Mouse (Mus musculus): ENCODE data around the gene Zmynd10.
A peak's percentile ranks its signal among the peaks of the same experiment; 100 is the strongest.

Zmynd10 gene

GRCm38 (mm10) chr9:107547026-107547425 is at the start of gene Zmynd10:
Gene Zmynd10 (plus strand): TSS chr9:107547298.
- peak; percentile 79 to 88 for DNase-seq (ENCODE audit: low spot score in 2 of 2)

GRCm38 (mm10) chr9:107500708-107501286 is 46.3 kb upstream of the Zmynd10 start:
- no peak for DNase-seq (ENCODE audit: low spot score in 2 of 2)

GRCm38 (mm10) chr9:107502131-107502846 is 44.8 kb upstream of the Zmynd10 start:
- DNase-seq (ENCODE audit: low spot score in 2 of 2): no peak

GRCm38 (mm10) chr9:107504662-107505537 is 42.2 kb upstream of the Zmynd10 start:
- no peak for DNase-seq (ENCODE audit: low spot score in 2 of 2)

DNA sequence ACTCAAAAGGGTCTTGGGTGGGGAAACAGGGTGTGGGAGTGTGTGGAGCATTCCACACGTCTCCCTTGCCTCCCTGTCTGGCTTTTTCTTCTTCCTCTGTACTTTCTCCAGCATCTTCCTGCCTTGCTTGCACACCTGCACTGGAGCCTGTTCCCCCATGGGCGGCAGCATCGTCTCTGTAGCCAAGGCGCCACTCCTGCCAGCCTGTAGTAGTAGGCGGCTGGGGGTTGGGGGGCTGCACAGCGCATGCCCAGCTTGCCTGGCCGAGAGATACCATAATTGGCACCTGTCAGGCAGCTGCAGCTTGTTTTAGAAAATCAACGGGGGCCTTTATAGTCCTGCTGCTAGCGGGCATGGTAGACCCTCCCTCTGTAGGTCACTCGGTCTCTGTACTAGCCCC is 38.8 kb upstream of the Zmynd10 start:
- DNase-seq (ENCODE audit: low spot score in 2 of 2): peak; percentile 66 to 67

- DNase-seq (ENCODE audit: low spot score in 2 of 2): no peak
These were observed 36.6 kb upstream of the Zmynd10 start for GRCm38 (mm10) chr9:107510384-107511100.

DNA sequence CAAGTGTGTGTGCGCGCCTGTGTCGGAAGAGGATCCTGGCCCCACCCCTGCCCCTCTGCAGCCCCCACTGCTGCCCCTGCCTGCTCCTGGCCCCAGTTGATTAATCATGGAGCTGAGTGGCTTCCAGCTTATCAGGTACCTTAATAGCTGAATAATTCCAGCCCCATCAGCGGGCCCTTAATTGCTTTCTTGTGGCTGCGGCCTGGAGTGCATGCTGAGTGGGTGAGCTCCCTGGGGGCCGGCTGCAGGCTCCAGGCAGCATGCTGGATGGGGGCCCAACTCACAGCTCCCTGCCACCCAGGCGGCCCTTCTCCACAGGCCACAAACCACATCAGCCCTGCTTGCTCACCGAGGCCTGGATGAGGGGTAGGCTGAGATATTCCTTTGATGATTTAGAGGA is 35.7 kb upstream of the Zmynd10 start:
- DNase-seq (ENCODE audit: low spot score in 2 of 2): no peak

GRCm38 (mm10) chr9:107512326-107512725 is 34.8 kb upstream of the Zmynd10 start:
- DNase-seq (ENCODE audit: low spot score in 2 of 2): no peak

GRCm38 (mm10) chr9:107514303-107514955 is 32.7 kb upstream of the Zmynd10 start:
- peak; percentile 64 to 85 for DNase-seq (ENCODE audit: low spot score in 2 of 2)

- no peak for DNase-seq (ENCODE audit: low spot score in 2 of 2)
These were observed 26.8 kb upstream of the Zmynd10 start for GRCm38 (mm10) chr9:107520331-107520730.

GRCm38 (mm10) chr9:107521190-107521589 is 25.9 kb upstream of the Zmynd10 start:
- no peak for DNase-seq (ENCODE audit: low spot score in 2 of 2)

GRCm38 (mm10) chr9:107521711-107522399 is 25.2 kb upstream of the Zmynd10 start:
- no peak for DNase-seq (ENCODE audit: low spot score in 2 of 2)

DNA sequence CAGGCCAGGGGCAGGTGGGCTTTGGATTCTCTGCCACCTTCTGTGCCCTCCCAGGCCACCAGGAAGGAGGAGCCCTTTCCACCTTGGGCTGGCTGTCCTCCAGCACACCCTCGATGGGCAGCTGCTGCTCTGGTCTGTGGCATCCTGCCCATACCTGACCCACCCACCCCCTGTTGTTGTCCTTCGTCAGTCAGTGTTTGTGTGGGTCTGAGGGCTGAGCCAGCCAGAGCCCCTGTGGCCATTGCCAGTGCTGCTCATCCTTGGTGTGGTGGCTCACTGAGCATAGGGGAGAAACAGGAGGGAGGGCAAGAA is 24.7 kb upstream of the Zmynd10 start:
- DNase-seq (ENCODE audit: low spot score in 2 of 2): no peak

- DNase-seq (ENCODE audit: low spot score in 2 of 2): peak; percentile 72 to 77
These were observed 20.7 kb upstream of the Zmynd10 start for GRCm38 (mm10) chr9:107526198-107527026.

- peak; percentile 91 to 94 for DNase-seq (ENCODE audit: low spot score in 2 of 2)
These were observed 13.2 kb upstream of the Zmynd10 start, which contains the start of gene Tmem115 for GRCm38 (mm10) chr9:107533791-107534407. Gene Tmem115 (plus strand): TSS chr9:107533945.

- DNase-seq (ENCODE audit: low spot score in 2 of 2): no peak
These were observed 12.5 kb upstream of the Zmynd10 start for GRCm38 (mm10) chr9:107534408-107535202.

DNA sequence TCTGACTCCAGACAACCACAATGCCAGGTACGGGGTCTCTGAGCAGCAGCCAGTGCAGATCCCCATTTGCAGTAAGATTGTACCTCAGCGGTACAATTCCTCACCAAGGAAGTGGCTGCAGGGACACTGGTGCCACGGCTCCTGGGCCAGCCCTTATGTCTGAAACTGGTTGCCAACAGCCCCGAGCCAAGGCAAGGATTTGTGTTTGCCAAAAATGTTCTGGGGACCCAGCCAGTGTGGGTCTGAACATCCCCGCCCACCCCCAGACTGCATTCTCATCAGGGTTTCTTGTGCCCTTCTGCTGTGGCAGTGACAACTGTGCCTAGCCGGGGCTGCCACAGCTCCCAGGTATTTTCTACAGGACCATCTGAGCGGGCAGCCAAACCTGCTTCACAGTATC is 8.9 kb upstream of the Zmynd10 start:
- DNase-seq (ENCODE audit: low spot score in 2 of 2): no peak

- no peak for DNase-seq (ENCODE audit: low spot score in 2 of 2)
These were observed 8.4 kb upstream of the Zmynd10 start for GRCm38 (mm10) chr9:107538711-107539110.

GRCm38 (mm10) chr9:107539940-107540339 is 7.2 kb upstream of the Zmynd10 start:
- no peak for DNase-seq (ENCODE audit: low spot score in 2 of 2)

Data from frontal cortex, postnatal 10 days (tissue).